Mouse (Mus musculus) erythroblast, embryonic 14.5 days (primary cell): Measurements from ENCODE around the gene Asb18.

Experiments
- GATA1 ChIP-seq: IDR thresholded peaks from 2 replicates; pipeline ENCODE4 v1.6.1; 2012; ENCODE audit warnings: low read length, inconsistent platforms, mixed read lengths
- TAL1 ChIP-seq: IDR thresholded peaks from 3 replicates; pipeline ENCODE4 v1.6.1; 2012; ENCODE audit warnings: low read length, inconsistent platforms, mixed read lengths

GRCm38 (mm10) chr1:90028305-90028704 lies 13.8 kb upstream of the Asb18 start:
- TF ChIP-seq GATA1 = no peak
- TF ChIP-seq TAL1 = no peak
